Mouse (Mus musculus) gastrocnemius, adult 8-10 months (tissue): ENCODE results near the gene Ptgds. TPM values are rescaled to one million over a fixed set of nuclear protein-coding genes. Genes with fewer than 3 reads are reported as not detected.

ENCODE experiments used
- DNase-seq, 2 experiments: peaks; one replicate each; pipeline ENCODE4 v3.0.0; 2022; ENCODE audit warnings: low spot score in 2 of 2
- total RNA-seq, 4 experiments: library from RNA; stranded (reverse); gene quantifications; 2 replicates each; pipeline ENCODE4 v1.2.4; 2022

Ptgds gene
- total RNA-seq, 4 experiments from 2014 or later = not detected

DNA sequence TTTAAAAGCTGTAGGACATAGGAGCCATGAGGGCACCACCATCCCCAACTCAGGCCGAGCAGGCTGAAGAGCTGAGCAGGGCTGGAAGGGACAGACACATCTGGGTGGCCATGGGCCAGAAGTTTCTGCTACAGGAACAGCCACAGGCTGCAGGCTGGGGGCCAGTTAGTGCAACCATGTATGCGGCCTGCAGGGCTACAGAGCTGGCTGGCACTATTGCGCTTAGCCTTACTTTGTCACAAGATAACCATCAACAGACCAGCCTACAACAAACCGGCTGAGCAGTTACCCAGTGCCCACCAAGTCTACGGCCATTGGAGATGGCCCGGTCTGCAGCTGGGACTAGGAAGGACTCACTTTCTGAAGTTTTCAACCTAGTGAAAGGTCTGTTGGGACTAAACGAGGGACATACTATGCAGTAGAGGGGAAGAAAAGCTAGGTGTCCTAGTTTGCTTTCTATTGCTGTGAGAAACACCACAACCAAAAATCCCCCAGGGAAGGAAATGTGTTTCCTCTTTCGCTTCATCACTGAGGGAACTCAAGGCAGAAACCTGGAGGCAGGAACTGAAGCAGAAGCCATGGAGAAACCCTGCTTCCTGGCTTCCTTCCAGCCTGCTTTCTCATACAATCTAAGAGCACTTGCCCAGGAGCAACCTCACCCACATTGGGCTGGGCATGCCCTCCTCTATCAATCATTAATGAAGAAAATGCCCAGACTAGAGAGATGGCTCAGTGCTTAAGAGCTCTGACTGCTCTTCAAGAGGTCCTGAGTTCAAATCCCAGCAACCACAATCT is 18.8 kb downstream of the Ptgds start:
- no peak for DNase-seq

DNA sequence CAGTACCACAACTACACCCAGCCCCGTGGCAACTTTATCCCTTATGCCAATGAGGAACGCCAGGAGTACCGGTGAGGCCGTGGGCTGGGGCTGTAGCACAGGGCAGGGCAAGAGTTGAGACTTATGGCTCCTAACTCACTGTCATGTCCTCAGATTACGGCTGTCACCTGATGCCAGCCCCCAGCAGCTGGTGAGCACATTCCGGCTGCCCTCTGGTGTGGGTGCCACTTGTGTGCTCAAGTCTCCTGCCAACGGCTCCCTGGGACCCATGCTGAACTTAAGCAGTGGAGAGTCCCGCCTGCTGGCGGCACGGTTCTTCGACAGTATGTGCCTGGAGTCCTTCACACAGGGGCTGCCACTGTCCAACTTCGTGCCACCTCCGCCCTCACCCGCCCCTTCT is 27.2 kb downstream of the Ptgds start:
- no peak for DNase-seq

DNA sequence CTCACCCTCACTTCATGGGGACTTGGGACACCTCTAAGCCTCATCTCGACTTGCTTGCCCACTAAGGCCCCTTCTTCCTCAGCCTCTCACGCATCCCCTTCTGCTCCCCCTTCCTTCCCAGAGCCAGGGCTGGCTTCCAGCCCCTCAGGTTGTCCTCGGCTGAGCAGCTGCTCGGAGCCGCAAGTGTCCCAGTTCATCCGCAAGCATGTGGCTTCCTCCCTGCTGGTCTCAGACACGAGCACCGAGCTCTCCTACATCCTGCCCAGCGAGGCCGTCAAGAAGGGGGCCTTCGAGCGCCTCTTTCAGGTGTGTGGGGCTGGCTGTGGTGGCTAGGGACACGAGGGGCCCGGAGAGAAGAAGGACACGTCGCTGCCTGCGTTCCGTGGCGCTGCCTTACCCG is 28.8 kb downstream of the Ptgds start:
- no peak for DNase-seq

DNA sequence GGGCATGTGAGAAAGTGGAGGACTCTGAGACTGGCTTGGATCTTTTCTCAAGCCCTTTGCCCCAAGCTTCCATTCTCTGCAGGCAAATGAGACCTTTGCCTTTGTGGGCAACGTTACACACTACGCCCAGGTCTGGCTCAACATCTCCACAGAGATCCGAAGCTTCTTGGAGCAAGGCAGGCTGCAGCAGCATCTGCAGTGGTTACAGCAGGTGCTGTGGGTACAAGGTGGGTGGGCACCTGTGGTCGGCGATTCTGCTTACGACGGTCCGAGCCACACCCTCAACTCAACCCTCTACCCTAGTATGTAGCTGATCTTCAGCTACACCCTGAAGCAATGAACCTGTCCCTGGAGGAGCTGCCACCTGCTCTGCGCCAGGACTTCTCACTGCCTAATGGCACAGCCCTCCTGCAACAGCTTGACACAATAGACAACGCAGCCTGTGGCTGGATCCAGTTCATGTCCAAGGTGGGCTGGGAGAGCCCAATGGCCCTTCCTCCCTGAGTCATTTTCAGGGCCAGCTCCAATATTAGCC is 33.5 kb downstream of the Ptgds start:
- DNase-seq = no peak

DNA sequence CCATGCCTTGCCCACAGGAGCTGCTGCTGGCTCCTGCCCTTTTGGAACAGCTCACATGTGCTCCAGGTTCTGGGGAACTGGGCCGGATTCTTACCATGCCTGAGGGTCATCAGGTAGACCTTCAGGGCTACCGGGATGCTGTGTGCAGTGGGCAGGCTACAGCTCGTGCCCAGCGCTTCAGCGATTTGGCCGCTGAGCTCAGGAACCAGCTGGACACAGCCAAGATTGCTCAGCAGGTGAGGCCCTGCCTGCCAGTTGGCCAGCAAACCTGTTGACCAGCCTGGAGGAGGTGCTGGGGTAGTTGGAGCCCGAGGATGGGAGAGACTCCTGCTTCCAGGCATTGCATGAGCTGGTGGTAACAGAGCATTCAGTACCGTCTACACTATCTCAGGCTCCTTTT is 35.6 kb downstream of the Ptgds start:
- DNase-seq = no peak

DNA sequence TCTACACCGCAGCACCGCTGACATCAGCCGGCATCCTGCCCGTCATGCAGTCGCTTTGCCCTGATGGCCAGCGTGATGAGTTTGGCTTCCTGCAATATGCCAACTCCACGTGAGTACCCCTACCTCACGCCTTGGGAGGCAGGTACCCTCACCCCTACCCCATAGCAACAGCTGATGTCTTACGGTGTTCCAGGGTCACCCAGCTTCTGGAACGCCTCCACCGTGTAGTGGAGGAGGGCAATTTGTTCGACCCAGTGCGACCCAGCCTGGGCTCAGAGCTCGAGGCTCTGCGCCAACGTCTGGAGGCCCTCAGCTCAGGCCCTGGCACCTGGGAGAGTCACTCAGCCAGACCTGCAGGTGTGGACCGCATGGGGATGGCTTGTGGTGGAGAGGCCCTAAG is 36.7 kb downstream of the Ptgds start:
- no peak for DNase-seq

DNA sequence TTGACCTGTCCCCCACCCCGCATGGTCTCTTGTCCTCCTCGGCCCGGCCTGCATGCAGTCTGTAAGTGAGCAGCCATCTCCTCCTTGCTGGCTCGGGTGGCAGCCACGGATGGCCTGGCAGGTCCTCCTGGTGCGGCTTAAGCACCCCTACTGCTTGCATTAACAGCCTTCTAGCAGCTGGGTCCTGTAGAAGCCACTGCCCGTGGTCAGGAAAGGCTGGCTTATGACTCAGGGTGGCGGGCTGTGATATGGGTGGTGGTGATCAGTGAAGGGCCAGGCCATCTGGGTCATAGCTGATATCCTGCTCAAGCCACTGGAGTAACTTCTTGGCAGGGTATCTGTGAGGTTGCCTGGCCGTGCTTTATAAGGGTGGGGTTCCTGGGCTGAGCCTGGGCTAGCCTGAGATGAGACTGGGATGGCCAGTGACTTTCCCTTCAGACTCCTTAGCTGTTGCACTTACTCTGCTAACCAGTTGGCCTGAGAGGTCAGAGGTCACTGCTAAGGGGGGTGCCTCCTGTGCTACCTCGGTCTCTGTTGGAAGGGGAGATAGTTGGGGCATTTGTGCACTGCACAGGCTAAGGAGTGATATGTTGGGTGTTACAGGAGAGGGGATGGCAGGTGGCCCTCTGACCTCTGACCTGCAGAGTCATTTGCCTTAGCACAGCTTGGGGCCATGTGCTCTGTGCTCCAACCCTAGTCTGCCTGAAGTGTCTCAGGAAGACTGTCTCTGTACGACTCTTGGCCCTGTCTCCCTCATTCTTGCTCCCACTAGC is 37.3 kb downstream of the Ptgds start:
- DNase-seq = no peak

DNA sequence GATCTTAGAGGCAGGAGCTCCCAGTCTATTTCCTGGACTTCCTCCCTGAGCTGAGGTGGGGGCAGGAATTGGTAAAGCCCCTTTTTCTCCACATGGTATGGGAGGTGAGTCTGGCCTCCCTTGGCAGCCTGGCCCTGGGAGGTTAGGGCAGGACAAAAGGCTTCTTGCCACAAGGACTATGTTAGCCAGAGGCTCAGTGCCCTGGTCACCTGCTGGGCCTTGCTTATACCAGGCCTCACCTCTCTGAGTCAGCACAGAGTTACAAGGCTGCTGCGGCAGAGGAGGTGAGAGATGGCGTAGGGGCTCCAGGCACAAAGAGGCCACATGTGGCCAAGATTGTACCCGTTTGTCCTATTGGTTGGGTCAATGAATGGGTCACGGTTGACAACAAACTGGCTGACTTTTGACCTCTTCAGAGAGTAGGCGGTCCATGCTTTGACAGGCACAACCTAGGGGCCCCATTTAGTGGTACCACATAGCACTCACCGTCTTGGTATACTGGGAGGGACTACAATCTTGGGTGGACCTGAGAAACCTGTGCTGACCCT is 38.5 kb downstream of the Ptgds start:
- DNase-seq = no peak

DNA sequence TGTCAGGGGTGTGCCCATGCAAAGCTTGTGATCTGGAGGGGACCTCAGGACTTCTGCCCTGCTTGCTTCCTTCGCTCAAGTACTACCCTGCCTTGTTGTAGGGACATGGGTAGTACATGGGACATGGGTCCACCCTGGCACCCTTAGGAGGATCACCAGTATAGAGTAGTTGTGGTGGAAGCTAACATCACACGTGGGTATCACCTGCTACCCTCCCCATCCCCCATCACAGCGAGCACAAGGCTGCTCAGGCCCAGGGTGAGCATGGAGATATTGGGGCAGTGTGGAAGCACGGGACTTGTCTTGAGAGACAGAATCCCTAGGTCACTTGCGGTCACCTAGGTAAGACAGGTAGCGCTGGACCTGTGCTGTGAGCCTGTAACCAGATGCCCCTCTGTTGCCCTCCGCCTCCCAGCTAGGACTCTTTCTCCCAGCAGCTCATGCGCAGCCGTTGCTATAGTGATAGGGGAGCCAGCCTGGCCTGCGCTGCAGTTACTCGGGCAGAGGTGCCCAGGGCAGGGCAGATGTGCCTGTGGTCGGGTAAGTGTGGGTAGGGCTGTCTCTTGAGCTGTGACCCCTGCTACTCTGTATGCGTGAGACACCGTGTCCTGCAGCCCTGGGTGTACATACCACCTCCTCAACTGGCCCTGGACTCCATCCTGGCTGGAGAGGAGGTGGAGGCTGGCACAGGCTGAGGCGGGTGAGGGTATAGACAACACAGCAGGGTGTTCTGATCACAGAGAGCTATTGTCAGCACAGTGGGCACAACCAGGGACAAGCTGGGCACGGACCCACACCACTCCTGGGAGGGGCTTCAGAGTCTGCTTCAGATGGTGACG is 39.2 kb downstream of the Ptgds start:
- DNase-seq = no peak

DNA sequence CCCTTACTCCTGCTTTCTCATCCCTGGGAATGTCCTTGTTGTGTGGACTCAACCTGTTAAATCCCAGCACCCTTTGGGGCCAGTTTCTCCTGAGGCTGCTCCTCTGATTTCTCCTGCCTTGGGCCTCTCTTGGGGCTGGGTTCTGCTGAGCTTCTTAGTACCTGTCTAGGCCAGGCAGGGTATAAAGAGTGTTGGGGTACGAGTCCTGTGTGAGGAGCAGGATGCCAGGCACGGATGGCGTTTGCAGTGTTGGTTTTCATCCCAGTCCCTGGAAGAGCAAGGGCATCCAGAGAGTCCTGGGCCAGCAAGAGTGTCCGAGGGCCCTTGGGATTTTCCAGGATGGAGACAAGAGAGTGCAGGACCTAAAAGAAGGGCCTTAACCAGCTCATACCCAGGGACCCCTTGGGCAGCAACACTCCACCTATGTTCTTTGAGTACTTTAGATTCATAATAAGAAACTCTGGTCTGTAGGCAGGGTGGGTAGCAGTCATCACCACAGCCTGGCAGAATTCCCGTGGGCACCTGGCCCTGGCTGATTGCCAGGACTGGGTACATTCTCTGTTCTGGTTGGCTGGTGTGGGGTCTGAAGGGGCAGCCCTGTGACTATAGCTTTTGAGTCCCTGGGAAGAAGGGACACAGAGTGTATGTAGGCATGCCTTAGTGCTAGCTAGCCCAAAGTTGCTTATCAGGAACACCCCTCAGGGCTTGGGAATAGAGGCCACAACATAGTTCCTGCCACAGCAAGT is 40.2 kb downstream of the Ptgds start:
- no peak for DNase-seq

DNA sequence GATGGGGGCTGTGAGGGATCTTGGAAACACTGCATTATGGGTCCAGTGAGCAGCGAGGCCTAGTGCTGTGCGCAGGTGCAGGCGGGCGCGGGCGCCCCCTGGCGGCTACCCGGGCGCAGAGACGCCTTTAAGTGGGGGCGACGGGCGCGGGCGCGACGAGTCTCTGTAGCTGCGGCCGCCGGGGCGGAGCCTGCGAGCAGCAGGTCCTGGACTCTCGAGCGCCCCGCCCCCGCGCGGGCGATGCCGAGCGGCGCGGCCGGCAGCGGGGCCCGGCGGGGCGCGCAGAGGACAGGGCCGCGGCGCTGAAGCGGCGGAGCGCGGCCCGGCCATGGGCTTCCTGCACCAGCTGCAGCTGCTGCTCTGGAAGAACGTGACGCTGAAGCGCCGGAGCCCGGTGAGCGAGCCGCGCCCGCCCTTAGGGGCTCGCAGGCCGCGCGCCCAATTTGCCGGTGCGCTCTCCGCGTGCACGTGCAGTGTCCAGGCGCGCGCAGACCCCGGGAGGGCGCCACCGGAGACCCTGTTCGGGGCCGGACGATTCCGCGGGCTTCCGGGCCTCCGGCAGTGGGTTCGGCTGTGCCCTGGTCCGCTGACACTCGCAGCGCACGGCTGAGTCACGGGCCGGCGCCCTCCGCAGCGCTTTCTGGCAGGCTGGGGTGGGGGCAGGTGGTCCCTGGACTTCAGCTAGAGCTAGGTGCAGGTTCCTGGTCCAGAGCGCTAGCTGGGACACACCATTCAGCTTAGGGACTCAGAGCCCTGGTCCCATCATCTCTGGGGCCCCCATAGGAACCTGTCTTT is 41.2 kb downstream of the Ptgds start, which contains the start of gene Abca2:
Gene Abca2, plus strand, starts transcription at position 262 of the 795 bp plus-strand sequence.
- peak; percentile 94 to 96 for DNase-seq

DNA sequence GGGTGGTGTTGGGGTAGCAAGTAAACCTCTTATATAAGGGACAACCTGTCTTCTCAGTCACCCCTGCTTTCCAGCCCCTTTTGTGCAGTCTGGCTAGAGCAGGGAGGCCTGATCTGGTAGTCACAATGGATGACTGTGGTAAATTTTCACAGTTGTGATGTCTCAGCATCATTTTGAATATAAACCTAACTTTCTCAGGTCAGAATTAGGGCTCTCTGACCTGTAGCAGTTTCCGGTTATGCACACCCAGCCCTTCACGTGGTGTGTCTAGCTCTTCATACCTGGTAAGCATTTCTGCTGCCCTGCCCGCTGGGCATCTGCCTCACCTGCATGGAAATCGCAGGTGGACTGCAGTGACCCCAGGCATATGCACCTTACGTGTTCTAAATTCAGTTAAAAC is 42.6 kb downstream of the Ptgds start:
- no peak for DNase-seq

DNA sequence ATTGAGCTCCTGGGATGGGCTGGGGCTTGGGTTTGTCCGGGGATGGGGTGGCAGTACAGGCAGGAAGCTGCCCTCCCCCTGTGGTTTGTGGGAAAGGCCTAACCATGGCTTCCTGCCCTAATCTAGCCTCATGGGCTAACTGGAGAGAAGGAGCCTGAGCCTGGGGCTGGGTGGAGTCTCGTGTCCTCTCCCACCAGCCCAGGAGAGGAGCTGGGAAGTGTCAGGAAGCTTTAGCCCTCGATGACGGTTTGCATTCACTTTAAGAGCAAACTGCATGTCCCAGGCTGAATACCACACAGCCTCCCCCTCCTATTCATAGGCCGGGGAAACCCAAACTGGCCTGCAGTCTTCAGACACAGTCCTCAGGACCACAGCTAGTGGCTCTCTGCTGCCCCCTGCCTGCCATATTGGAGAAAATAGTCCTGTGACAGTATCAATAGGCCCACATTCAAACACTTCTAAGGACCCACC is 43.1 kb downstream of the Ptgds start:
- peak in 1 of 2 experiments; percentile 45 for DNase-seq

DNA sequence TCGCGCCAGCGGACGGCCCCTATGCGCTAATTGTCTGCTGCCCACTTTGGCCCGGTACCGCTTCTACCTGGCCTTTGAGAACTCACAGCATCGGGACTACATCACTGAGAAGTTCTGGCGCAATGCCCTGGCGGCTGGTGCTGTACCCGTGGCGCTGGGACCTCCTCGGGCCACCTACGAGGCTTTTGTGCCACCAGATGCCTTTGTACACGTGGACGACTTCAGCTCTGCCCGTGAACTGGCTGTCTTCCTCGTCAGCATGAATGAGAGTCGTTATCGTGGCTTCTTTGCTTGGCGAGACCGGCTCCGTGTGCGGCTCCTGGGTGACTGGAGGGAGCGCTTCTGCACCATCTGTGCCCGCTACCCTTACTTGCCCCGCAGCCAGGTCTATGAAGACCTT is 44.4 kb downstream of the Ptgds start:
- DNase-seq = no peak

DNA sequence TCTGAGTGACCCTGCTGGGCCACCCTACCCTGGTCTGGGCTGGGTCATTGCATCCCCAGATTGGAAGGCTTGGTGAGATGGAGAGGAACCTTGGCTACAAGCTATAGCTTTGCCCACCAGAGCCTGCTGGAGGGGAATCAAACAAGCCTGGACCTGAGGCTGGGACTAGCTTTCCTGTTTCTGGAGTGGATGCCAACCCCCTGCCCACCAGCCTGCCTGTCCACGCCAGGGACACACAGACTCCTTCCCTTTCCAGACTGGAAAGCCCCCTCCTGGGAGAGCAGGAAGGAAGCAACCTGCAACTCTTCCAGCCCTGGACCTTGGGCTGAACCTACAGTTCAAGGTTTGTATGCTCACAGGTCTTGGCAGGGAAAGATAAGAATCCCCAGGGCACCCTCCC is 46.2 kb downstream of the Ptgds start:
- DNase-seq = no peak

DNA sequence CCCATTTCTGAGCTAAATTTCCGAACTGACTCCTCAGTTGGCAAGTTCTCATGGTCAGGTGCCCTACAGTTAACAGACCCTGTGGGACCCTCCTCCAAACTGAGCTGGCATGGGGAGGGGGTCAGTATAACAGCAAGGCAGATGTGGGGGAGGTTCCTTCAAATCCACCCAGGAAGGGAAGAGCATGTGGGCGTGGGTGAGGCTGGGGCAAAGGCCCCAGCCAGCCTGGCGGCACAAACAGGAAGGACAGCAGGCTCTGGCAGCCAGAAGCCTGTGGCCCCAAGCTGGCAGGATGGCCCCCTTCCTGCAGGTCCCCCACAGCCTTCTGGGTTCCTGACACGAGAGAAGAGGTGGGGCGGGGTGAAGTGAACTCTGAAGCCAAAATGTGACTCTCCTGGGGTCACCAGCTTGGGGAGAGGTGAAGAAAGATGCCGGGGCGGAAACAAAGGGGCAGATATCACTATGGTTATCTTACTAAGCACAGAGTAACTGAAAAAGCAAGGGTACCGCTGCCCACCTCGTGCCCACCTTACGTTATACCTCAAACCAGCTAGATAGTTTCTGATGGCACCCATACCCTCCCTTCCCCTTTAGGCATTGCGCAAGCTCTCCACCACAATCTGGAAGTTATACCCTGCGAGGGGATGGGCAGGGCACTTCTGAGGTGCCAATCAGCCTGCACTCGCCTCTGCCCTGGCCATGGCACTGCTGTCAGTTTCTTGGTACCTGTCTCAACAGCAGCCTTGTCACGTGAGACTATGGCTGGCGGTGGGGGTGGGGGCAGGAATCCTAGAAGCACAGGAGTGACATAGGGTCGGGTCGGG is 47.0 kb downstream of the Ptgds start, which contains the start of gene Fut7:
Gene Fut7, plus strand, starts transcription at position 681 of the 824 bp plus-strand sequence.
- no peak for DNase-seq

DNA sequence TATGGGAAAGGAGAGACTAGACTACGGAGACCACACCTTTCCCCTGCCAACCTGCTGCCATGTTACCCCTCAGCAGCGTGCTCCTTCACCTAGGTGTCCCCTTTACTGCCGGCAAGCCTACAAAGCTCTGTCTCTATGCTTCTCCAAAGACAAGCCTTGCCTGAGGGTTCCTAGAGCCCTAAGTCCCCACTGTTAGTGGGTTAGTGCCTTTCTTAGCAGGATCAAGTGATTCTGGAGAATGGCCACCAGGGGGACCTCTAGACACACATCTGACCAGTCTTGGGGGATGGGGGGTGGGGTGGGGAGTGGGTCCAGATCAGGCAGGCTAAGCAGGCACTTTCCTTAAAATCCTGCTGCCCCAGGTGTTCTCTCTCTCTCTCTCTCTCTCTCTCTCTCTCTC is 48.0 kb downstream of the Ptgds start:
- no peak for DNase-seq

DNA sequence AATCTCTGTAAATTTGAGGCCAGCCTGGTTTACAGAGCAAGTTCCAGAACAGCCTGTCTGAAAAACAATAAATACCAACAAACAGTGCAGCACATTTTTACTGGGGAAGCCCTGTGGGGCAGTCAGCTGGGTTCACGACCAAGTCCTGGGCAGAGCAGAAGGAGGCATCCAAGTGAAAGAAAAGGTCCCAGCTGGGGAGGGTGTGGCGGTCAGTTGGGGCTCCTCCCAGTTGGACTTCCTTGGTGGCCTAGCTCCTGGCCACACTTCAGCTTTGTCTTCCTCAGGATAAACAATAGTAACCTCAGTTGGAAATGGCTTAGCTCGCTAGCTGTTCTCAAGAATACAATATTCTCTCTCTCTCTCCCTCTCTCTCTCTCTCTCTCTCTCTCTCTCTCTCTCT is 52.4 kb downstream of the Ptgds start:
- DNase-seq = no peak
